Mouse (Mus musculus) forebrain, embryonic 11.5 days (tissue): ENCODE measurements around the gene Tubb4a. TPM values are rescaled to one million over a fixed set of nuclear protein-coding genes. Genes with fewer than 3 reads are reported as not detected.
A peak's percentile ranks its signal among the peaks of the same experiment; 100 is the strongest.

Experiments used
- ATAC-seq: fragments of 200-750 bp; cut with Nextera tagmentation; replicated peaks from 2 replicates; pipeline ENCODE4 v1.8.0; 2017; ENCODE audit warnings: moderate TSS enrichment; ENCODE audit not compliant: low FRiP score
- DNase-seq: peaks from one replicate; pipeline ENCODE4 v3.0.0-alpha.2; 2017; ENCODE audit warnings: low spot score
- H3K27ac ChIP-seq: fragments of 300-500 bp; sonication (generic); 2 replicates; pipeline ENCODE4 v1.5.1; 2014; ENCODE audit warnings: low read depth, low read length
- H3K27me3 ChIP-seq: fragments of 300-500 bp; sonication (generic); 2 replicates; pipeline ENCODE4 v1.6.1; 2014; ENCODE audit warnings: mild to moderate bottlenecking, low read length, mixed read lengths; ENCODE audit not compliant: control insufficient read depth, insufficient read depth
- H3K36me3 ChIP-seq: fragments of 300-500 bp; sonication (generic); 2 replicates; pipeline ENCODE4 v1.6.1; 2014; ENCODE audit warnings: mild to moderate bottlenecking, low read length, moderate library complexity, mixed read lengths; ENCODE audit not compliant: control insufficient read depth, insufficient read depth
- H3K4me1 ChIP-seq: fragments of 300-500 bp; sonication (generic); replicated peaks from 2 replicates; pipeline ENCODE4 v1.6.1; 2014; ENCODE audit warnings: low read length, mixed read lengths; ENCODE audit not compliant: control insufficient read depth, insufficient read depth
- H3K4me2 ChIP-seq: fragments of 300-500 bp; sonication (generic); 2 replicates; pipeline ENCODE4 v1.6.1; 2014; ENCODE audit warnings: low read depth, mild to moderate bottlenecking, low read length, moderate library complexity, mixed read lengths; ENCODE audit not compliant: severe bottlenecking
- H3K4me3 ChIP-seq: fragments of 300-500 bp; sonication (generic); 2 replicates; pipeline ENCODE4 v1.5.1; 2014; ENCODE audit warnings: low read depth, low read length
- H3K9ac ChIP-seq: fragments of 300-500 bp; sonication (generic); 2 replicates; pipeline ENCODE4 v1.6.1; 2014; ENCODE audit warnings: low read length
- H3K9me3 ChIP-seq: fragments of 300-500 bp; sonication (generic); 2 replicates; pipeline ENCODE4 v1.6.1; 2016; ENCODE audit warnings: low read length, mixed read lengths; ENCODE audit not compliant: control insufficient read depth
- WGBS: fragments of 180-500 bp; shearing (Covaris S2); extraction: QIAGEN DNeasy Blood & Tissue Kit; methylation state at CpG from one replicate; pipeline ENCODE4 v1.1.7; 2014; 5-methylcytosine and 5-hydroxymethylcytosine counted together
- polyA plus RNA-seq: library from polyadenylated mRNA; unstranded; fragments of >200 nt; fragmentation: Nextera tagmentation; extraction: Ambion mirVana; gene quantifications from 2 replicates; pipeline ENCODE4 v1.2.1, GENCODE M21; 2014

The Tubb4a gene
- polyA plus RNA-seq, 1 experiment from 2014 or later = 81.6 TPM

DNA sequence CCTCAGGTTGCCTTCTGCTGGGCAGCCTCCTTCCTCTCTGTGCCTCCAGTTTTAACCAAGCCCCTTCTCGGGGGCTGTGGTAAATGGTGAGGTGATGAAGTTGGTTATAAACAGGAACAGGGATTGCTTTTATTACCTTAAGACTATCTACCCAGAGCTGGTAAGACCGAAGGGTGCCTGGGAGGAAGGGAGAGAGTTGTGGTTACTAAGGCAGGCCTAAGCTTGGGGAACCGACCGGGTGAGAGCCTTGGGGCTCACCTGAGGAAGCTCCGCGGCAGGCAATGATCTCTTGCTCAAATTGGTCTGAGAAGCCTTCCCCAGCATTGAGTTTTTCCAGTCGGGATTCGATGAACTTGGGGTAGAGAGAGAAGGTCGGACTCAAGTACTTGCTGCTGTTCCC is 17.3 kb downstream of the Tubb4a start:
- WGBS = 12% methylated on average over 9 of the region's 9 CpGs
- H3K9me3 ChIP-seq = no peaks in the 10 kb centered on the region
- DNase-seq = no peak
- H3K36me3 ChIP-seq = no peaks in the 10 kb centered on the region; the same call in 1 of the 2 replicates
- ATAC-seq = no peak
- H3K27ac ChIP-seq = no peak overlapping the region
- H3K4me1 ChIP-seq = 0 out of 2 replicates have a peak, but pooled peaks cover 2% of the 10 kb centered on the region
- no peaks in the 10 kb centered on the region for H3K27me3 ChIP-seq
- H3K4me3 ChIP-seq = peak overlapping the region; percentile 23
- H3K4me2 ChIP-seq = peak overlapping the region; percentile 46
- peak overlapping the region; percentile 39; the same call in 1 of the 2 replicates for H3K9ac ChIP-seq

DNA sequence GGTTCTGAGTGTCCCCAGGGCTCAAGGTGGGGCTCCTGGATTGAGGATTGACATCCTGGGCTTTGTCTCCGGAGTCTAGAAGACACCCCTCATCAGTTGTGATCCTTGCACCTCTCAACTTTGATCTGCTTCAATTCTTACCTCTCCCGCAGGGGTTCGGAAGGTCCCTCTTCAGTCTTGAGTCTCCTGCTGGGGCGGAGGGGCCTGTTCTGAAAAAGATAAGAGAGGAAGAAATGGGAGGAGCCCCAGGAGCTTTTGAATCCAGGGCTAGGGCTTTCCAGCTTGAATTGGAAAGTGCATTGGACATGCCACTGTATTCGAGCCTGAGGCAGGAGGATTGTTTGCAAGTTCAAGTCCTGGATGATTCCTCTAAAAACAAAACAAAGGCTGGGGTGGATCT is 20.7 kb downstream of the Tubb4a start:
- Histone ChIP-seq H3K27ac (no peak overlapping the region), H3K4me2 (no peak overlapping the region), H3K4me1 (peaks cover 8% of the 10 kb centered on the region; the same call in 1 of the 2 replicates), H3K4me3 (no peak overlapping the region), H3K9ac (no peak overlapping the region), H3K9me3 (no peaks in the 10 kb centered on the region), H3K27me3 (peaks cover 16% of the 10 kb centered on the region), H3K36me3 (no peaks in the 10 kb centered on the region; the same call in 1 of the 2 replicates)
- no peak for DNase-seq
- WGBS = 61% methylated on average over 5 of the region's 5 CpGs
- no peak for ATAC-seq

DNA sequence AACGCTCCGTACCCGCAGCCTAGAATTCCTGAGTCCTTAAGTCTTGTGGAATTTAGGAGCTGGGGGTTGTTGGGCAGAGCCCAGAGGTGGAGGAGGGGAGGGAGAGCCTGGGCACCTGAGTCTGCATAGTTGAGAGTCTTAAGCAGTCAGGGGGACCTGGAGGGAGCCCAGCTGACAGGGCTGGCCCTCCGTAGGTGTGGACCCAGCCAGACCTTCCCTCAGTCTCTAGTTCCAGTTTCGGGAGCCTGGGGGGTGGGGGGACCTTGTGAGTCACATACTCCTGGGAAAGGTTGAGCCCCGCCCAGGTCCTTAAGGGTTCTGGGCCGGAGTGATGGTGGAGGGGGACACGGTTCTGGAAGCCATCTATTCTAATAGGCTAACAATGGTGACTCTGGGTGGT is 24.6 kb downstream of the Tubb4a start:
- no peaks in the 10 kb centered on the region for H3K36me3 ChIP-seq
- H3K27me3 ChIP-seq = peaks cover 27% of the 10 kb centered on the region
- H3K9me3 ChIP-seq = no peaks in the 10 kb centered on the region
- H3K4me1 ChIP-seq = peaks cover 16% of the 10 kb centered on the region; the same call in 1 of the 2 replicates
- H3K4me2 ChIP-seq = no peak overlapping the region
- ATAC-seq = no peak
- no peak overlapping the region for H3K4me3 ChIP-seq
- WGBS = 6% methylated on average over 8 of the region's 8 CpGs
- DNase-seq = no peak
- H3K9ac ChIP-seq = no peak overlapping the region
- no peak overlapping the region for H3K27ac ChIP-seq

DNA sequence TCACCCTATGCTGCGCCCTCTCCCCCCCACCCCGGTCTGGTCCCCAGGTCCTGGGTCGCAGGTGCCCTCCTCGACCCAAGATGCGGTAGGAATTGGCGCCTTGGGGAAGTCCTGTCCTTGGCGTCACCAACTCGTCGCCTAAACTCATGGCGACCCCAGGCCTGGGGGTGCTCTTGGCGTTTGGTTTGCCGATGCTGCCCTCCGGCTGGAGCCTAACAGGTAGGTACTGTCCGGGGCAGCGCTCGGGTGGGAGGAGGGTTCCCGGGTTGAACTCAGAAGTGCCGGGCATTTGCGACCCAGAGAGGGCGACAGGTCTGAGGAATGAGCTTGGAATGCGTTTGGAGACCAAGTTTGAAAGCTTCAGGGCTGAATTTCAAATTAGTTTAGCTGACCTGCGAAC is 25.0 kb downstream of the Tubb4a start:
- ATAC-seq (no peak), DNase-seq (peak; percentile 62)
- 1% methylated on average over 22 of the region's 22 CpGs for WGBS
- peaks cover 27% of the 10 kb centered on the region for H3K27me3 ChIP-seq
- H3K27ac ChIP-seq = no peak overlapping the region
- H3K4me1 ChIP-seq = peaks cover 16% of the 10 kb centered on the region; the same call in 1 of the 2 replicates
- H3K36me3 ChIP-seq = no peaks in the 10 kb centered on the region
- H3K9ac ChIP-seq = no peak overlapping the region
- H3K4me2 ChIP-seq = peak overlapping the region; percentile 42; the same call in 1 of the 2 replicates
- H3K4me3 ChIP-seq = no peak overlapping the region
- no peaks in the 10 kb centered on the region for H3K9me3 ChIP-seq

DNA sequence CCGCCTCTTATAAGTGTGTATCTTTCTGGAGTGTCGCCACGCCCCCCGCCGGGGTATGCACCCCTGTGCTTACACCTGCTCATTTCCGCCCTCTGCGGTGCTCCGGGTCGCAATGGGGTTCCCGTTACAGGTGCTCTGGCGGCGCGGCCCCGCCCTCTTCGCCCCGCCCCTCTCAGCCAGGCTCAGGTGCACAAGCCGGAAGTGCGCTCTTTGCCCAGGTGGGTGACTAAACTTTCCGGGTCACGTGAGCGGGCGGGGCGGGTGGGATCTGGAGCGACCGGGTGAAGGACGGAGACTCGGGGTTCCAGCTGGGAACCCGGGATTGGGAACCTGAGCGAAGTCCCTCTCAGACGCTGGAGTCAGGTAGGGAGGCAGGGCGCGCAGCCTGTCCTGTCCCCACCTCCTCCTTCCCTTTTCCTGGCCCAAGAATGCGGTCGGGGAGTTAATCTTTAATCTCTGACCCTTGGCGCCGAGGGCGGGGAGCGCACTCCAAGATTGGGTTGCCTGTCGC is 25.5 kb downstream of the Tubb4a start:
- peaks cover 27% of the 10 kb centered on the region for H3K27me3 ChIP-seq
- peaks cover 16% of the 10 kb centered on the region; the same call in 1 of the 2 replicates for H3K4me1 ChIP-seq
- under 1% methylated on average over 38 of the region's 39 CpGs for WGBS
- ATAC-seq = no peak
- H3K27ac ChIP-seq = no peak overlapping the region
- peak overlapping the region; percentile 20 for H3K4me3 ChIP-seq
- no peaks in the 10 kb centered on the region for H3K9me3 ChIP-seq
- H3K9ac ChIP-seq = no peak overlapping the region
- H3K36me3 ChIP-seq = no peaks in the 10 kb centered on the region
- peak; percentile 57 for DNase-seq
- peak overlapping the region; percentile 42; the same call in 1 of the 2 replicates for H3K4me2 ChIP-seq

DNA sequence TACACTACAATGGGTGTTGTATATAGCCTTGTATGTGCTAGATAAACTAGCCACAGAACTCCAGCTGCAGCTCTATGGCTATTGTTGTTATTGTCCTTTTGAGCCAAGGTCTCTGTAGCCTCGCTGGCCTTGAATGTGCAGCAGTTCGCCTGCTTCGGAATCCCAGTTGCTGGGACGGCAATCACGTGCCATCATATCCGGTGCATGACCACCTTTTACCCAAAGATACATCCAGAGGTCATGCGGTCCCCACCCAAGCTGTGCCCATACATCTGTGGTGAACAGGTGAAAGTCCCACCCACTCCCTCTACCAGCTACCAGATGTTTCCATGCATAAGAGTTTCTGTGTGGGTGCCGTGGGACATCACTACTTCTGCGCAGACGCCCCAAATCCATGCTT is 26.5 kb downstream of the Tubb4a start:
- Histone ChIP-seq H3K27me3 (peaks cover 27% of the 10 kb centered on the region), H3K4me3 (peak overlapping the region; percentile 70), H3K4me1 (peaks cover 16% of the 10 kb centered on the region; the same call in 1 of the 2 replicates), H3K9ac (no peak overlapping the region), H3K27ac (no peak overlapping the region), H3K4me2 (peak overlapping the region; percentile 69), H3K36me3 (no peaks in the 10 kb centered on the region), H3K9me3 (no peaks in the 10 kb centered on the region)
- DNase-seq (no peak), ATAC-seq (no peak)
- WGBS = 42% methylated on average over 10 of the region's 10 CpGs

DNA sequence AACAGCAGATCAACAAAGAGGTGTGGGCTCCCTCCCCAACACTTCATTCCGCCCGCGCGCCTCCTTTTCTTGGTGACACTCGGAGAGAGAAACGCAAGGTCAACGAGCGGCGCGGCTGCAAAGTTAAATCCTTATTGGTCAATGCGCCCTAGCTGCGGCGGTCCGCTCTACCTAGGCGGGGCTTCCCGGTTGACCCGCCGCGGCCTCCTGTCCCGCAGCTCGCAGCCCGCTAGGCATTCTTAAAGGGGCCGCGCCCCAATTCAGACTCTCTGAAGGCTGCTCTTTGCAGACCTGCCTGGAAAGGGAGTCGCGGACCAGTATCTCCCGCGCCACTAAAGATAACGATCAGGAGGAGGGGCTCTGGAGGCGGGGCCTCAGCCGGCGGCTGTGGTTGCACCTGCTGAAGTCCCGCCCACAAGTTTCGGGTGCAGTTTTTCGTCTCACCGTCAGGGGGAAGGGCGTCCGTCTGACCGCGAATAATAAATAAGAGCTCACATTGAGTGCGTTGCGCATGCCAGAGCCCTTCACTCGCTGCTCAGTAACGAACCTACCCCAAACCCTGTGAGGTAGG is 27.3 kb downstream of the Tubb4a start:
- under 1% methylated on average over 44 of the region's 44 CpGs for WGBS
- peak; percentile 96 for DNase-seq
- peak overlapping the region; percentile 70 for H3K4me3 ChIP-seq
- peak; percentile 91 for ATAC-seq
- no peaks in the 10 kb centered on the region for H3K36me3 ChIP-seq
- H3K4me1 ChIP-seq = peaks cover 16% of the 10 kb centered on the region; the same call in 1 of the 2 replicates
- H3K9me3 ChIP-seq = no peaks in the 10 kb centered on the region
- H3K4me2 ChIP-seq = peak overlapping the region; percentile 69
- H3K9ac ChIP-seq = peak overlapping the region; percentile 69
- peak overlapping the region; percentile 68; the same call in 1 of the 2 replicates for H3K27ac ChIP-seq
- peaks cover 27% of the 10 kb centered on the region for H3K27me3 ChIP-seq

DNA sequence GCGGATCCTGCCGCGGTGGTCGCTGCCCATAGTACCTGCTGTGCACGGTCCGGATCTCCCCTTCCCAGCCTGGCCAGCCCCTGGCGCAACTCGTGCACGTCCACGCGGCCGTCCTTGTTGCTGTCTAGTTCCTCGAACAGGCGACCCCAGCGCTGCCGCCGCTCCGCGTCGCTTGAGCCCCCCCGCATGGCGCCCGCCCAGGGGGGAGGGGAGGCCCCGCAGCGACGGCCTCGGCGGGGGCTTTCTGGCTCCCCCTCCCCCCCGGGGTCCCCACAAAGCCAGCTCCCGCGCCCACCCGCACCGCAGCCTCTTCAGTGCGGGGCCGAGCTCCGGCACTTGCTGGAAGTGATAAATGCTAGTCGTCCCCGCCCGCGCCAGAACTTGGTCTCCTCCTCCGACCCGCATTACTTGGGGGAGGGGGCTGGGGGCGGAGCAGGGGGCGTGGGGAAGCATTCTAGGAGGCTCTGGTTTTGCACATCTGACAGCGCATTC is 28.1 kb downstream of the Tubb4a start, which contains the start of gene Slc25a23:
Gene Slc25a23, minus strand, starts transcription at position 378 of the 492 bp plus-strand sequence.
- Histone ChIP-seq H3K36me3 (no peaks in the 10 kb centered on the region), H3K4me2 (peak within 1 kb of the TSS; percentile 69), H3K4me3 (peak within 1 kb of the TSS; percentile 70), H3K27me3 (peaks cover 27% of the 10 kb centered on the region), H3K27ac (peak within 1 kb of the TSS; percentile 68; the same call in 1 of the 2 replicates), H3K4me1 (peaks cover 16% of the 10 kb centered on the region; the same call in 1 of the 2 replicates), H3K9me3 (no peaks in the 10 kb centered on the region), H3K9ac (peak within 1 kb of the TSS; percentile 69)
- DNase-seq (peak; percentile 93), ATAC-seq (peak; percentile 75)
- under 1% methylated on average over 36 of the region's 45 CpGs for WGBS
